Mouse (Mus musculus) midbrain, embryonic 16.5 days (tissue): ENCODE measurements around the gene Rdh1. TPM values are rescaled to one million over a fixed set of nuclear protein-coding genes. Genes with fewer than 3 reads are reported as not detected.

Experiments used
- ATAC-seq: fragments of 200-750 bp; cut with Nextera tagmentation; 2 replicates; pipeline ENCODE4 v1.8.0; 2017; ENCODE audit warnings: moderate TSS enrichment
- H3K27ac ChIP-seq: fragments of 300-500 bp; sonication (generic); 2 replicates; pipeline ENCODE4 v1.5.1; 2014; ENCODE audit warnings: mild to moderate bottlenecking, low read length, mixed read lengths
- H3K27me3 ChIP-seq: fragments of 300-500 bp; sonication (generic); 2 replicates; pipeline ENCODE4 v1.6.1; 2014; ENCODE audit warnings: low read depth, low read length, mixed read lengths; ENCODE audit not compliant: control insufficient read depth, insufficient read depth
- H3K36me3 ChIP-seq: fragments of 300-500 bp; sonication (generic); 2 replicates; pipeline ENCODE4 v1.6.1; 2014; ENCODE audit warnings: mild to moderate bottlenecking, low read length, moderate library complexity, mixed read lengths; ENCODE audit not compliant: control insufficient read depth, insufficient read depth
- H3K4me1 ChIP-seq: fragments of 300-500 bp; sonication (generic); 2 replicates; pipeline ENCODE4 v1.6.1; 2014; ENCODE audit warnings: mild to moderate bottlenecking, low read length, mixed read lengths; ENCODE audit not compliant: control insufficient read depth, insufficient read depth
- H3K4me2 ChIP-seq: fragments of 300-500 bp; sonication (generic); 2 replicates; pipeline ENCODE4 v1.6.1; 2014; ENCODE audit warnings: mild to moderate bottlenecking, low read length, mixed read lengths
- H3K4me3 ChIP-seq: fragments of 300-500 bp; sonication (generic); 2 replicates; pipeline ENCODE4 v1.5.1; 2014; ENCODE audit warnings: low read depth, mild to moderate bottlenecking, low read length, moderate library complexity, mixed read lengths
- H3K9ac ChIP-seq: fragments of 300-500 bp; sonication (generic); 2 replicates; pipeline ENCODE4 v1.6.1; 2014; ENCODE audit warnings: low read depth, low read length, mixed read lengths
- H3K9me3 ChIP-seq: fragments of 300-500 bp; sonication (generic); replicated peaks from 2 replicates; pipeline ENCODE4 v1.6.1; 2014; ENCODE audit warnings: mild to moderate bottlenecking, low read length, mixed read lengths; ENCODE audit not compliant: control insufficient read depth, poor library complexity, severe bottlenecking
- WGBS: fragments of 180-500 bp; shearing (Covaris S2); extraction: QIAGEN DNeasy Blood & Tissue Kit; methylation state at CpG from one replicate; pipeline ENCODE4 v1.1.7; 2014; 5-methylcytosine and 5-hydroxymethylcytosine counted together
- polyA plus RNA-seq: library from polyadenylated mRNA; unstranded; fragments of >200 nt; fragmentation: Nextera tagmentation; extraction: Ambion mirVana; gene quantifications from 2 replicates; pipeline ENCODE4 v1.2.1, GENCODE M21; 2015

Gene Rdh1
- polyA plus RNA-seq, 1 experiment from 2014 or later: not detected

GRCm38 (mm10) chr10:127730933-127731310 lies 28.6 kb upstream of the Rdh1 start:
- Histone ChIP-seq H3K9me3 (no peaks in the 10 kb centered on the region), H3K4me2 (no peak overlapping the region), H3K4me1 (peaks cover 10% of the 10 kb centered on the region), H3K27ac (no peak overlapping the region; the same call in 1 of the 2 replicates), H3K4me3 (no peak overlapping the region), H3K36me3 (no peaks in the 10 kb centered on the region), H3K27me3 (peaks cover 4% of the 10 kb centered on the region; the same call in 1 of the 2 replicates), H3K9ac (peak overlapping the region; percentile 33; the same call in 1 of the 2 replicates)
- WGBS: 12% methylated on average over 9 of the region's 9 CpGs
- ATAC-seq: no peak

DNA sequence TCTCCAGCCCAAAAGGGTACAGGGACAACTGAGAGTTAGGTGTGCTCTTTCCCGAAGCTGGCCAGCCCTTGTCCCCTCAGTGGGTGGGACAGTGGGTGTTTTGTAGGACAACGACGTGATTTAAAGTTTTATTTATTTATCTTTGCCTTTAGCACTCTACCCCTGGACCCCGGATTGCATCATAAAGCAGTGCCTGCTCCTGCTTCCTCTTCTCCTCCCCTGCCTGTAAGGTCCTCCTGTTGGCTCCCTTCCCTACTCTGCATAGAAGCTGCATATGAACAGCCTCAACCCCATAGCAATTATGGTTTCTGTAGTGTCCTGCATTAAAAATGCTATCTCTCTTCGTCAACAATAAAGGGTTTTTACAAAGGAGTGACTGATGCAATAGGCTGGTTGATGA lies 28.1 kb upstream of the Rdh1 start:
- H3K9me3 ChIP-seq: no peaks in the 10 kb centered on the region
- H3K4me1 ChIP-seq: peaks cover 10% of the 10 kb centered on the region
- peaks cover 4% of the 10 kb centered on the region; the same call in 1 of the 2 replicates for H3K27me3 ChIP-seq
- H3K9ac ChIP-seq: no peak overlapping the region
- H3K27ac ChIP-seq: no peak overlapping the region
- H3K4me3 ChIP-seq: no peak overlapping the region
- WGBS: 34% methylated on average over 5 of the region's 5 CpGs
- H3K4me2 ChIP-seq: no peak overlapping the region
- no peaks in the 10 kb centered on the region for H3K36me3 ChIP-seq
- ATAC-seq: no peak

DNA sequence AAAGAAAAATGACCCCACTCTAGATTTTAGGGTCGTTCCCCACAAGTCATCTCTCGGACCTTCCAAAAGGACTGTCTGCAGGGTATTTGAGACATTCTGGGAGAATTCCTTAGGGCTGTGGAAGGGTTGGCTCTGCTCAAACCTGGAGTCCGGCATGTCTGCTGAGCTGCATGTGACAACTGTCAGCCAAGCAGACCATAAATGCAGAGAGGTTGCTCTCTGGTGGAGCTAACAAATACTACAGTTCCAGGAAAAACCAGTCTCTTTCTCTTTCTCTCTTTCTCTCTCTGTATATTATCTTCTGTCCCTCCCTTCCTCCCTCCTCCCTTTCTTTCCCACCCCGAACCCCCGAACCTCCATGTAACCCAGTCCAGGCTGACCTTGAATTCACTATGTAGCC lies 25.1 kb upstream of the Rdh1 start:
- 49% methylated on average over 5 of the region's 5 CpGs for WGBS
- Histone ChIP-seq H3K9ac (no peak overlapping the region), H3K4me2 (no peak overlapping the region), H3K9me3 (no peaks in the 10 kb centered on the region), H3K4me3 (no peak overlapping the region), H3K27me3 (peaks cover 4% of the 10 kb centered on the region; the same call in 1 of the 2 replicates), H3K27ac (no peak overlapping the region), H3K4me1 (peaks cover 12% of the 10 kb centered on the region), H3K36me3 (no peaks in the 10 kb centered on the region)
- no peak for ATAC-seq

- no peak for ATAC-seq
- Histone ChIP-seq H3K4me2 (no peak overlapping the region), H3K4me3 (no peak overlapping the region), H3K9me3 (no peaks in the 10 kb centered on the region), H3K4me1 (peaks cover 12% of the 10 kb centered on the region), H3K27me3 (peaks cover 4% of the 10 kb centered on the region; the same call in 1 of the 2 replicates), H3K9ac (no peak overlapping the region), H3K36me3 (no peaks in the 10 kb centered on the region), H3K27ac (no peak overlapping the region)
- WGBS: 79% methylated on average over 2 of the region's 2 CpGs
Observed at GRCm38 (mm10) chr10:127736266-127736665, 23.3 kb upstream of the Rdh1 start.

GRCm38 (mm10) chr10:127736916-127737315 lies 22.6 kb upstream of the Rdh1 start:
- peaks cover 12% of the 10 kb centered on the region for H3K4me1 ChIP-seq
- no peaks in the 10 kb centered on the region for H3K9me3 ChIP-seq
- peaks cover 4% of the 10 kb centered on the region for H3K36me3 ChIP-seq
- peaks cover 4% of the 10 kb centered on the region; the same call in 1 of the 2 replicates for H3K27me3 ChIP-seq
- 81% methylated on average over 4 of the region's 4 CpGs for WGBS
- ATAC-seq: no peak
- no peak overlapping the region for H3K27ac ChIP-seq
- H3K4me2 ChIP-seq: no peak overlapping the region
- no peak overlapping the region for H3K4me3 ChIP-seq
- H3K9ac ChIP-seq: no peak overlapping the region

DNA sequence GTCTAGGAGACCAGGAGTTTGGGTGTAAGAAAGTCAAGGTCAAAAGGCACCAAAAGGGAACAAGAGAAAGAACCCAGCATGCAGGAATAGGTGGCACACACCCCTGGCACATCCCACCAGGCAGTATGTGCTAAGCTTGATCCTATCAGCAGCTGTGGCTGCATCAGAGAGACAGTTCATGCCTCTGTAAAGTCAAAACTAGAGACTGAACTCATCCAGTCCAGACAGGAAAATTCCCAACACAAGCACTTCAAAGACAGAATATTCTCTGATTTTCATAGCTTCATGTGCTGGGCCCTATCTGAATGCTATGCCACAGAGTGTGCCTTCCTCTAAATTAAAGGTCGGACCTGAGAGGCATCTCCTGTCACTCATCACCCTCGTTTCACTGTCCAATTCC lies 22.0 kb upstream of the Rdh1 start:
- Histone ChIP-seq H3K9me3 (no peaks in the 10 kb centered on the region), H3K4me3 (no peak overlapping the region), H3K36me3 (peaks cover 11% of the 10 kb centered on the region), H3K27me3 (peaks cover 4% of the 10 kb centered on the region; the same call in 1 of the 2 replicates), H3K9ac (no peak overlapping the region), H3K27ac (no peak overlapping the region), H3K4me2 (no peak overlapping the region), H3K4me1 (peaks cover 12% of the 10 kb centered on the region)
- no peak for ATAC-seq
- 31% methylated on average over 2 of the region's 2 CpGs for WGBS

- H3K4me3 ChIP-seq: peak overlapping the region; percentile 97; the same call in 1 of the 2 replicates
- peaks cover 18% of the 10 kb centered on the region for H3K36me3 ChIP-seq
- no peak overlapping the region for H3K27ac ChIP-seq
- WGBS: 56% methylated on average over 13 of the region's 13 CpGs
- peaks cover 12% of the 10 kb centered on the region for H3K4me1 ChIP-seq
- peaks cover 4% of the 10 kb centered on the region; the same call in 1 of the 2 replicates for H3K27me3 ChIP-seq
- no peaks in the 10 kb centered on the region for H3K9me3 ChIP-seq
- no peak overlapping the region for H3K9ac ChIP-seq
- ATAC-seq: no peak
- H3K4me2 ChIP-seq: no peak overlapping the region; the same call in 1 of the 2 replicates
Observed at GRCm38 (mm10) chr10:127738151-127738882, 21.2 kb upstream of the Rdh1 start.

DNA sequence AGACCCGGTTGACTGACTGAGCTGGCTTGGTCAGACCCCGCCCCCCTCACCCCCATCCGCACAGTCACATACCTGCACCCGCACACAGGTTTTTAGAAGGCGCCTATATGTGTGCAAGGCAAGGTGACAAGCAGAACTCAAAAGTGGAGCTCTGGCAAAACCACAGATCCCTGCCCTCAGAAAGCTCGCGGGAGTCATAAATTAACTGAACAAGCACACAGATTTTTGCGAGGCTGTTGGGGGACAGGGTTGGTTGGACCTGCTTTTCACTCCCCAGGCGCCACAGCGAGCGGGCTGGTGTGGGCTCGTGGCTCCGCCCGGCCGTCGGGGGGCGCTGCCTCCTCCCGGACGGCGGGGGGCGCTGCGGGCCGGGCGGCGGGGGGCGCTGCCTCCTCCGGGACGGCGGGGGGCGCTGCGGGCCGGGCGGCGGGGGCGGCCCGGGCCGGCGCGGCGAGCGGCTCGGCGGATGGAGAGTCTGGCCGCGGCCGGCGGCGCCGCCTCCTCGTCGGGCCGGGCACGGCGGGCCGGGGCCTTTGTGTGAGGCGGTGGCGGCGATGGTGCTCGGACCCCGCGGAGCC lies 20.3 kb upstream of the Rdh1 start, which contains the start of gene Zbtb39:
TSS of gene Zbtb39 (plus strand) at position 456 of the 578 bp plus-strand sequence.
- 2% methylated on average over 47 of the region's 61 CpGs for WGBS
- Histone ChIP-seq H3K27ac (peak within 1 kb of the TSS; percentile 81), H3K27me3 (no peaks in the 10 kb centered on the region), H3K9ac (peak within 1 kb of the TSS; percentile 95), H3K36me3 (peaks cover 25% of the 10 kb centered on the region), H3K4me1 (peaks cover 12% of the 10 kb centered on the region), H3K4me3 (peak within 1 kb of the TSS; percentile 97), H3K4me2 (peak within 1 kb of the TSS; percentile 79), H3K9me3 (no peaks in the 10 kb centered on the region)
- peak; percentile 88 for ATAC-seq

GRCm38 (mm10) chr10:127739661-127740161 lies 19.8 kb upstream of the Rdh1 start:
- Histone ChIP-seq H3K27ac (peak overlapping the region; percentile 81), H3K4me3 (peak overlapping the region; percentile 97), H3K9ac (peak overlapping the region; percentile 95), H3K36me3 (peaks cover 25% of the 10 kb centered on the region), H3K4me2 (peak overlapping the region; percentile 79), H3K27me3 (no peaks in the 10 kb centered on the region), H3K4me1 (peaks cover 12% of the 10 kb centered on the region), H3K9me3 (no peaks in the 10 kb centered on the region)
- whole genome bisulfite sequencing: under 1% methylated on average over 55 of the region's 55 CpGs
- peak; percentile 67 for ATAC-seq
